Mouse (Mus musculus) lung, embryonic 14.5 days (tissue): ENCODE results near the gene Ptpn7. TPM values are rescaled to one million over a fixed set of nuclear protein-coding genes. Genes with fewer than 3 reads are reported as not detected.

Experiments
- ATAC-seq: fragments of 200-750 bp; cut with Nextera tagmentation; 2 replicates; pipeline ENCODE4 v1.8.0; 2017; ENCODE audit warnings: mild to moderate bottlenecking, moderate TSS enrichment, moderate library complexity; ENCODE audit not compliant: insufficient read depth
- DNase-seq: peaks from one replicate; pipeline ENCODE4 v3.0.0-alpha.2; 2015
- H3K27ac ChIP-seq: fragments of 300-500 bp; sonication (generic); 2 replicates; pipeline ENCODE4 v1.5.1; 2014; ENCODE audit warnings: low read depth, mild to moderate bottlenecking, moderate library complexity
- H3K27me3 ChIP-seq: fragments of 300-500 bp; sonication (generic); 2 replicates; pipeline ENCODE4 v1.6.1; 2014; ENCODE audit warnings: low read length, control low read depth; ENCODE audit not compliant: insufficient read depth
- H3K36me3 ChIP-seq: fragments of 300-500 bp; sonication (generic); 2 replicates; pipeline ENCODE4 v1.6.1; 2014; ENCODE audit warnings: control low read depth; ENCODE audit not compliant: insufficient read depth
- H3K4me1 ChIP-seq: fragments of 300-500 bp; sonication (generic); 2 replicates; pipeline ENCODE4 v1.6.1; 2014; ENCODE audit warnings: antibody characterized with exemption, control low read depth; ENCODE audit not compliant: insufficient read depth
- H3K4me2 ChIP-seq: fragments of 300-500 bp; sonication (generic); 2 replicates; pipeline ENCODE4 v1.6.1; 2014; ENCODE audit warnings: mild to moderate bottlenecking
- H3K4me3 ChIP-seq: fragments of 300-500 bp; sonication (generic); 2 replicates; pipeline ENCODE4 v1.5.1; 2014; ENCODE audit warnings: low read depth, low read length
- H3K9ac ChIP-seq: fragments of 300-500 bp; sonication (generic); 2 replicates; pipeline ENCODE4 v1.6.1; 2014
- H3K9me3 ChIP-seq: fragments of 300-500 bp; sonication (generic); 2 replicates; pipeline ENCODE4 v1.6.1; 2016; ENCODE audit warnings: low read depth, low read length, control low read depth
- CTCF ChIP-seq: IDR thresholded peaks from 2 replicates; pipeline ENCODE4 v1.5.1; 2016; ENCODE audit warnings: antibody characterized with exemption, low read depth
- WGBS: fragments of 180-500 bp; shearing (Covaris S2); extraction: QIAGEN DNeasy Blood & Tissue Kit; methylation state at CpG from one replicate; pipeline ENCODE4 v1.1.7; 2014; 5-methylcytosine and 5-hydroxymethylcytosine counted together
- polyA plus RNA-seq: library from polyadenylated mRNA; unstranded; fragments of >200 nt; fragmentation: Nextera tagmentation; extraction: Ambion mirVana; gene quantifications from 2 replicates; pipeline ENCODE4 v1.2.1, GENCODE M21; 2014

The Ptpn7 gene
- polyA plus RNA-seq = 2.3 and 2.8 TPM in 2 replicates

DNA sequence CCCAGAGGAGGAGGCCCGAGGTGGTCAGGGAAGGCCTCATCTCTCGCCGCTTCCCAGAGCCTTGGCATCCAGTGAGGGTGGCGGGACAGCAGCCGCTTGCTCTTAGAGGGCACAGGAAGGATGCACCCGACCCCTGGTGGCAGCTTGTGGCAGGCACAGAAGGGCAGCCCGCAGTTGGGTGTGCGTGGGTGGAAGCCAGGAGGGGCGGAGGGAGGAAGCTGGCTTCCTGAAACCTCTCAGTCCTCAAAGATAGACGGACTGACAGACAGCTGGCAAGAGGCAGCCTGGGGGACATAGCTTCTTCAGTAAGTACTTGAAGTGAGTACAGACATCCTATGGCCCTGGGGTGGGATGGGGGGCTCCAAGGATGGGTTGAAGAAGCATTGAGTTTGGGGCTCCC, at the start of gene Ptpn7:
Gene Ptpn7 (plus strand): TSS at position 228 of the 400 bp plus-strand sequence.
- WGBS = 29% methylated on average over 10 of the region's 10 CpGs
- H3K4me3 ChIP-seq = no peak within 1 kb of the TSS
- H3K4me1 ChIP-seq = peaks cover 13% of the 10 kb centered on the region; the same call in 1 of the 2 replicates
- H3K27ac ChIP-seq = peak within 1 kb of the TSS; percentile 50; the same call in 1 of the 2 replicates
- no peaks in the 10 kb centered on the region for H3K27me3 ChIP-seq
- no peak for ATAC-seq
- peak within 1 kb of the TSS; percentile 8; the same call in 1 of the 2 replicates for H3K4me2 ChIP-seq
- H3K36me3 ChIP-seq = no peaks in the 10 kb centered on the region
- peak; percentile 74 for DNase-seq
- H3K9me3 ChIP-seq = no peaks in the 10 kb centered on the region
- TF ChIP-seq CTCF = peak; percentile 85
- no peak within 1 kb of the TSS for H3K9ac ChIP-seq

DNA sequence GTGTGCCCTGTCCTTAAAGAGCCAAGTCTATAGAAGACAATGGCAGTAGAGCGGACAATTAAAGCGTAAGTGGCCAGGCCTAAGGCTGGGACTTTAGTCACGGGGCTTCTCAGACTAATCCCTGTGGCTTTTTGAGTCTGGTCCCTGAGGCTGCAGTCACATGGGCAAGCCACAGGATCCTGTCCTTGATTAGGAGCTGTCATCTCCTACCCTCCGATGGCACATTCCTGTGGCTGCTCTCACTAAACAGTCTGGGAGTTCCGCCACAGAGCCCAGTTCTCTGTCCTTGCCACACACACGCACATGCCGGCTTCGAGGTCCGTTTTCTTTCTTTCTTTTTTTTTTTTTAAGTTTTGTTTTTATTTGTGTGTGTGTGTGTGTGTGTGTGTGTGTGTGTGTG, 49.0 kb upstream of the Ptpn7 start:
- 55% methylated on average over 9 of the region's 9 CpGs for WGBS
- Histone ChIP-seq H3K4me2 (no peak overlapping the region), H3K4me3 (no peak overlapping the region), H3K27me3 (peaks cover 32% of the 10 kb centered on the region), H3K9ac (no peak overlapping the region), H3K9me3 (no peaks in the 10 kb centered on the region), H3K4me1 (no peaks in the 10 kb centered on the region), H3K27ac (no peak overlapping the region), H3K36me3 (no peaks in the 10 kb centered on the region)
- ATAC-seq = no peak
- TF ChIP-seq CTCF = no peak
- DNase-seq = peak; percentile 33

DNA sequence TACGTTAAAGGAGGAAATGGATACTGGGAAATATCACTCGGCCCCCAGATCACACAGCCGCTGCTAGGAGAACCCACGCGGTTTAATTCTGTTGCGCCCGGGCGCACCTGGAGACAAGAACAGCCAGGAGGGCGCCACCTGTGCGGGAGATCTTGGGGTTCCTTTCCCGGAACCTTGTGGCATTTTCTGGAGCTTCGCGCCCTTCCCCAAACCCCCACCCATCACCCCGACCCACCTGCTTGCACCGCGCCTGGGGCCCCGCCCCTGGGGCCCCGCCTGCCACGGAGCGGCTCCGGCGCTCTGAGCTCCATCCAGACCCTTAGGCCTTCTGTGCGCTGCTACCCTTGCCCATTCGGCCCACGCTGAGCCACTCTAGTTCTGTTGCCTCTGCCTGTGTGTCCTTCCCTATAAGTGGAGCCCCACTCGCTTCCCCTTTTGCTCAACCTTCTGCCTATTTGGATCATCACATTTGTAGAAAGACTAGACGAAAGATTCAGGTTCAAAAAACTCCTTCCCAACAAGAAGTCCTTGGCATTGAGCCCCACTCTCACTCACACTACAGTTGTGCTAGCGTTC, 47.1 kb upstream of the Ptpn7 start:
- Histone ChIP-seq H3K4me1 (no peaks in the 10 kb centered on the region), H3K9me3 (no peaks in the 10 kb centered on the region), H3K4me3 (no peak overlapping the region), H3K36me3 (no peaks in the 10 kb centered on the region), H3K27me3 (peaks cover 32% of the 10 kb centered on the region), H3K27ac (no peak overlapping the region), H3K9ac (no peak overlapping the region), H3K4me2 (no peak overlapping the region)
- DNase-seq (no peak), ATAC-seq (no peak)
- WGBS = 13% methylated on average over 28 of the region's 28 CpGs
- TF ChIP-seq CTCF = no peak

DNA sequence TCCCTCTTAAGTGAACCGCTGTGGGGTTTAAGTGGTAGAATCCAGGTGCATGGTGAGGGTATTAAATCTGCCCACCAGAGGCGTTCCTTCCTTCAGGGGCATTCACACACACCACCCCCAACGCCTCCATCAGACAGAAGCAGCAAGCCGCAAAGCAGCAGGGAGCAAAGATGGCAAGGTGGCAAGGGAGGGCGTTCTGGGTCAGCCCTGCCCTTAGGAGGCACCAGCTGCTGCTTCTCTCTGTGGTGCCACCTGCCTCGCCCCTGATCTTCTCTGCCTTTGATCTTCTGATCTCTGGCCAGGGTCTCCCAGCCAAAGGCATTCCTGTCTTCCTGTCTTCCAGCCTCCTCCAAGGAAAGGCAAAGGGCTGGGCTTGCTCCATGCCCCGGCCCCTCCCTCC, 46.5 kb upstream of the Ptpn7 start:
- WGBS = 21% methylated on average over 7 of the region's 7 CpGs
- H3K9me3 ChIP-seq = no peaks in the 10 kb centered on the region
- H3K4me2 ChIP-seq = no peak overlapping the region
- H3K4me1 ChIP-seq = no peaks in the 10 kb centered on the region
- no peak overlapping the region for H3K4me3 ChIP-seq
- TF ChIP-seq CTCF = no peak
- DNase-seq (no peak), ATAC-seq (no peak)
- no peak overlapping the region for H3K9ac ChIP-seq
- H3K27ac ChIP-seq = no peak overlapping the region
- peaks cover 32% of the 10 kb centered on the region for H3K27me3 ChIP-seq
- H3K36me3 ChIP-seq = no peaks in the 10 kb centered on the region

DNA sequence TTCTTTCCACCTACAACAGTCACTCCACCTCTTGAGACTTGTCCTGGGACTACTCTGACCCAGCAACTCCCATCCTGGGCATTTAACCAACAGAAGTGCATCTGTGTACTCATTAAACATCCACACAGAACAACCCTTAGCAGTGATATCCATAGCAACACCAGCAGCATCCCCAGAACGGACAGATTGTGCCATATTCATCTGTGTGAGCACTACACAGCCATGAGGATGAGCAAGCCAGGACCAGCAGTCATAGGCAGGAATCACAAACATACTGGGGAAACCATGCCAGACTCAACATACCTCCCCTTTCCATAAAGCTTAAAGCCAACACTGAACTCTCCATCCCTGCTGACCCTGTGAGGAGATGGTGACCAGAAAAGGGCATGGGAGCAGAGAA, 45.1 kb upstream of the Ptpn7 start:
- Histone ChIP-seq H3K4me2 (no peak overlapping the region), H3K27me3 (peaks cover 32% of the 10 kb centered on the region), H3K27ac (no peak overlapping the region), H3K4me1 (no peaks in the 10 kb centered on the region), H3K36me3 (no peaks in the 10 kb centered on the region), H3K4me3 (no peak overlapping the region), H3K9me3 (no peaks in the 10 kb centered on the region), H3K9ac (no peak overlapping the region)
- no peak for TF ChIP-seq CTCF
- no peak for ATAC-seq
- DNase-seq = no peak
- 65% methylated on average over 1 of the region's 1 CpGs for WGBS

DNA sequence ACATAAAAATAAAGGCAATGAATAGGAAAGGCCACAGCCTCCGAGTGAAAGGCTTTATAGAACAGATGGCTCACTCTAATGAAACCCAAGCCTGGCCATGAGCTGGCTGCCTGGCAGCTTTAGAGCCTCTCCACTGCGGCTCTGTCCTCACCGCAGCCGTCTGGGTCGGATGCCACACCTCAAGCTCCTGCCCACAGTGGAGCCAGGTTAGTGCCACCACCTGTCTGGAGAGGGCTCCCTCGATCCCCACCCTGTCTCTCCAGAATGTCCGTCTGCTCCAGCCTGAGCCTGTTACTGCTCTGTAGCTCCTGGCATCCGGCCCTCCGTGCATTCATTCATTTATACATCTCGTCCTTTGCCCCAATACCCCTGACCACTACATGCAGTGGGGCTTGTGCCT, 42.9 kb upstream of the Ptpn7 start:
- H3K27ac ChIP-seq = no peak overlapping the region
- DNase-seq = no peak
- H3K36me3 ChIP-seq = no peaks in the 10 kb centered on the region
- H3K4me2 ChIP-seq = no peak overlapping the region
- H3K9ac ChIP-seq = no peak overlapping the region
- H3K4me3 ChIP-seq = no peak overlapping the region
- no peaks in the 10 kb centered on the region for H3K4me1 ChIP-seq
- TF ChIP-seq CTCF = no peak
- H3K9me3 ChIP-seq = no peaks in the 10 kb centered on the region
- peaks cover 24% of the 10 kb centered on the region for H3K27me3 ChIP-seq
- WGBS = 80% methylated on average over 10 of the region's 10 CpGs
- no peak for ATAC-seq

DNA sequence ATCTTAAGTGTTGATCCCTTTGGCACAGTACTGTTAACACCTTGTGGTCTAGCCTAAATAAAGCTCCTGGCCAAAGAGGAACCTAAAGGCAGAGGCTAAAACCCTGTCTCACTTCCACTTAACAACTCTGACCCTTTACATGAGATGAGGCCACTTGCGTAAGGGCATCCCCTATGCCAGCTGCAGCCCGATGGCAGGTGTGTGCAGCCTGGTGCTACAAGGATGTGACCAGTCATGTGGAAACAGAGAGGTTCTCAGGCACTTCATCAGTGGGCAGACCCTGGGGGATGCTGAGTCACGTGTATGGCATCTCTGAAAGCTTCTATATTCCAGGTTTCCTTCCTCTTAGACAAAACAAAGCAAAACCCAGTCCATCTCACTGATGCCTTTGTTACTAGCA, 41.6 kb upstream of the Ptpn7 start:
- H3K36me3 ChIP-seq = no peaks in the 10 kb centered on the region
- no peak overlapping the region for H3K4me2 ChIP-seq
- DNase-seq (no peak), ATAC-seq (no peak)
- no peak for TF ChIP-seq CTCF
- peaks cover 11% of the 10 kb centered on the region for H3K27me3 ChIP-seq
- no peaks in the 10 kb centered on the region for H3K9me3 ChIP-seq
- H3K27ac ChIP-seq = no peak overlapping the region
- no peak overlapping the region for H3K4me3 ChIP-seq
- H3K4me1 ChIP-seq = no peaks in the 10 kb centered on the region
- H3K9ac ChIP-seq = no peak overlapping the region
- 62% methylated on average over 3 of the region's 3 CpGs for WGBS
